Mouse (Mus musculus): ENCODE results near the gene Htr6.

Htr6 gene

DNA sequence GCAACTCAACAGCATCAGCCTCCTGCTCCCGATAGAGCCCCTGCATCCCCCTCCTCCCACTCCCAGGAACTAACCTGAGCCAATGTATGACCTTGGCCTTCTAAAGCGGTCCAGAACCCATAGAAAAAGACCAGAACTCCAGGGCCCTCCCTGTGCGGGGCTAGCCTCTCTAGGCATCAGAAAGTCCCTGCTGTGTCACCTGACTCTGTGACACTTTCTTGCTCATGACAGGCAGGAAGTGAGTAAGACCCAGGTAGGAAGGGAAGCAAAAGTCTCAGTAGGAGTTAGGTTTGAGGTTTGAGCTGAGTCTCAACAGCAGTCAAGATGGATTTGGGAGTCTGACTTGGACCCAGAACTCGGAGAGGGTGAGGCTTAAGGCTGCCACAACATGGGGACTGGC, 11.6 kb upstream of the Htr6 start:
- no peak for DNase-seq (ENCODE audit: low spot score)

- peak; percentile 86 for DNase-seq (ENCODE audit: low spot score)
These were observed 10.7 kb upstream of the Htr6 start for GRCm38 (mm10) chr4:139086037-139086436.

GRCm38 (mm10) chr4:139085337-139085736, 10.0 kb upstream of the Htr6 start:
- no peak for DNase-seq (ENCODE audit: low spot score)

DNA sequence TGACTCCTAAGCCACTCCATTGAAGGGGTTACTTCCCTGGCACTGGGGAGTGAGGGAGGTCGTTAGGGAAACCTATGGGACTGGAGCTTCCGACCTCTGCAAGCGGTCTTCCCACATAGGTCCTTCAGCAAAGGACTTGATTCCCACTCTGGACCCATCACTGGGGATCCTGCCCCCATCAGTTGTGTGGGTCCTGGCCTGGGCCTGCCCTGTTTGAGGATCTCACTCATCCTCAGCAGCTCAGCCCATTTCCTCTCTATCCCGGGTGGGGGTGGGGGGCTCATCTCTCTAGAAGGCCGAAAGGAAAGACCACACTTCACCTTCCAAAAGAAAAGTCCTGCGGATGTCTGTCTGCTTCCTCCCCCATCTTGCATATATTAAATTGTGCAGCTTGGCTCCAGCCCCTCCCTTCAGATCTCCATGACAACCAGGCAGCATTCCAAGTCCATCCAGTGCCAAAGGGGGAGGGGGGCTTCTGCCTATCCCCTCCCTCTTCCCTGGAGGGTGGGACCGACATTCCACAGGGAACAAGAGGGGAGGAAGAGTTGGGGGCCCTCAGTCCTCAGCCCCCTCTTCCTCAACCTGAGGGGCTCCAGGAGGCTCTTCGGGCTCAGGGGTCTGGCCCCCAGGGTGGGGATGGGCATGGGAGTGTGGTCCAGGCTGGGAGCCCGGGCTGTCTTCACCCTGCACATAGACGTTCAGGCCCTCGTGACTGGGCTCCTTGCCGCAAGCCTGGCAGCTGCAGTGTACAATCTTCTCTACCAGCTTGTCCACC, 7.6 kb upstream of the Htr6 start:
- no peak for DNase-seq (ENCODE audit: low spot score)

- no peak for DNase-seq (ENCODE audit: low spot score)
These were observed 6.0 kb upstream of the Htr6 start for GRCm38 (mm10) chr4:139081270-139081931.

DNA sequence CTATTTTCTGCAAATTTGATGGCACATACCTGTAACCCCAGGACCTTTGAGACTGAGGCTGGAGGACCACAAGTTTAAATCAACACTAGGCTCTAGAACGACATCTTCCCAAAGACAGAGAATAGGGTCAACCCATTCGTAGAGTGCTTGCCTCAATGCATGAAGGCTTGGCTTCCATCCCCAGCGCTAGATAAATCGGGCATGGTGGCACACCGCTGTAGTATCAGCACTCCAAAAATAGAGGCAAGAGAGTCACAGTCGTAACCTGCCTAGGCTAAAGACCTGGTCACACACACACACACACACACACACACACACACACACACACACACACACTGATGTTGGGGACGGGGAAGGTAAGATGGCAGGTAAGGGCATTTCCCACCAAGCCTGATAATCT, 4.9 kb upstream of the Htr6 start:
- no peak for DNase-seq (ENCODE audit: low spot score)

- no peak for DNase-seq (ENCODE audit: low spot score)
These were observed 4.1 kb upstream of the Htr6 start for GRCm38 (mm10) chr4:139079439-139079838.

DNA sequence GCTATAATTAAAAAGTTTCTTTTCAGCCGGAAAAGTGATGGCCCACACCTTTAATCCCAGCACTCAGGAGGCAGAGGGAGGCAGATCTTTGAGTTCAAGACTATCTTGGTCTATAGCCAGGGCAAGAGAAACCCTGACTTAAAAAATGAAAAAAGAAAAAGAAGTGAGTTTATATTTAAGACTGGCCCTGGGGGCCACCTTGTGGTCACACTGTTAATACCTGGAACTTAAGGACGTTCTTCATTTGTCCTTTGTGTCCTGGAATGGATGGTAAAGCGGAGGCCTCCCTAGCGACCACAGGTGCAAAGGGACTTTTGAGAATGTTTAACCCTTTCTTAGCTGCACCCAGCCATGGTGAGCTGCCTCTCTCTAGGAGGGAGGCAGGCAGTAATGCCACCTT, 3.4 kb upstream of the Htr6 start:
- no peak for DNase-seq (ENCODE audit: low spot score)

- DNase-seq (ENCODE audit: low spot score): no peak
These were observed 2.9 kb upstream of the Htr6 start for GRCm38 (mm10) chr4:139078313-139078712.

- no peak for DNase-seq (ENCODE audit: low spot score)
These were observed 545 bp upstream of the Htr6 start for GRCm38 (mm10) chr4:139075915-139076314.

DNA sequence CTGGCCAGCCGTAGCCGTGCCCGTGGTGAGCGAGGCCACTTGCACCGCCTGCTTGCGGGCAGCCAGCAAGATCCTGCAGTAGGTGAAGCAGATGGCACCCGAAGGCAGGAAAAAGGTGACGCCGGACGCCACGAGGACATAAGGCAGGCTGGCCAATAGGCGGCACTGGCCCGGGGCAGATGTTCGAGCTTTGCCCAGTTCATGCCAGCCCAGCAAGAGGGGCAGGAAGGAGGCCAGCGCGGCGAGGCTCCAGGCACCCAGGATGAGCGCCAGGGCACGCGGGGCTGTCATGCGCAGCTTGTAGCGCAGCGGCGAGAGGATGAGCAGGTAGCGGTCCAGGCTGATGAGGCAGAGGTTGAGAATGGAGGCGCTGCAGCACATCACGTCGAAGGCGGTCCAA, 1.3 kb downstream of the Htr6 start:
- DNase-seq (ENCODE audit: low spot score): no peak

GRCm38 (mm10) chr4:139068287-139068686, 7.1 kb downstream of the Htr6 start:
- no peak for DNase-seq (ENCODE audit: low spot score)

DNA sequence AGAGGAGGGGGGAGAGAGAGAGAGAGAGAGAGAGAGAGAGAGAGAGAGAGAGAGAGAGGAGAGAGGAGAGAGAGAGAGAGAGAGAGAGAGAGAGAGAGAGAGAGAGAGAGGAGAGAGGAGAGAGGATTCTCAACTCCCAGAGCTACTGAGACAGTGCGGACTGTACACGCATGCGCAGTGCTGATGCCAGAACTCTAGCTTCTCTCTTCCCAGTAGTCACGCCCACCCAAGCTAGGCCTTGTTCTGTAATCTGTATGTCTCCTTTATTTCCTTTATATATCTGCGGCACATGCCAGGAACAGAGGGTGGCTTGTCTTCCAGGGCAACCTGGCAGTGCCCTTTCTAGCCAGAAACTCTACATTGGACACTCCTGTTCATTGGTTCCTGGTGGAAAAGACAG, 10.5 kb downstream of the Htr6 start:
- DNase-seq (ENCODE audit: low spot score): no peak

DNA sequence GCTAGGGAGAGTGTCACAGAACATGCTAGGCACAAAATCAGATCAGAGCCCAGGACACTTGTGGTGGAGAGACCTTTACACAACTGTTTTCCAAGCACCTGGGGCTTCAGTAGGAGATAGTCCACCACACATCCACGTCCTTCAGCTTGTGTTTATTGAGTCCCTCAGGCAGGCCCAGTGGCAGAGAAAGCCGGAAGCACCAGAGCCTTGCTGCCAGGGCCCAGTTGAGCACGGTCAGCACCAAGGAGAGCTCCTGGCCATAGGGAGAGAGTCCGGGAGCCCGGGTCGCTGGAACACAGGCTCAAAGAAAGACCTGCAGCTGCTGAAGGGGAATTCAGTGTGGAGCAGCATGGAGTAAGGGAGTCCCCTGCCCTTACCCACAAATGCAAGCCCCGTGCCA, 15.8 kb downstream of the Htr6 start:
- DNase-seq (ENCODE audit: low spot score): peak; percentile 51

- DNase-seq (ENCODE audit: low spot score): no peak
These were observed 17.3 kb downstream of the Htr6 start for GRCm38 (mm10) chr4:139058029-139058428.

GRCm38 (mm10) chr4:139057291-139057690, 18.1 kb downstream of the Htr6 start:
- DNase-seq (ENCODE audit: low spot score): no peak

GRCm38 (mm10) chr4:139055744-139056143, 19.6 kb downstream of the Htr6 start:
- DNase-seq (ENCODE audit: low spot score): no peak

DNA sequence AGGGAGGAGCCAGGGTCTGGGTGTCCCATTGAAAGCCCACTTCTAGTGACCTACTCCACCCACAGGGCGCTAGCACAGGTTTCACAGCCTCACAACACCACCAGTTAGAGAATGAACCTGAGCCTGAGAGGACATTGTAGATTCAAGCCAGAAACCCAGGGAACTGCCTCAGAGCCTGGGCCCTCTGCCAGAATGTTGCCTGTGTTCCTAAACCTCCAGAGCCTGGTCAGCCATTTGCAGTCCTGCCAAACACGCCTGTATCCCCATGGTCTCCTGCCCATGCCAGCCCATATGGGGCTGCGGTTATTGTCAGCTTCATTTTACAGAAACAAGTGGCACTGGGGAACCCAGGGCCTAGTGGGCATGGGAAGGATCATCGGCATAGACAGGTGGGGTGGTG, 20.0 kb downstream of the Htr6 start:
- DNase-seq (ENCODE audit: low spot score): no peak

- no peak for DNase-seq (ENCODE audit: low spot score)
These were observed 21.0 kb downstream of the Htr6 start for GRCm38 (mm10) chr4:139054300-139054923.

GRCm38 (mm10) chr4:139053391-139053790, 22.0 kb downstream of the Htr6 start:
- no peak for DNase-seq (ENCODE audit: low spot score)

DNA sequence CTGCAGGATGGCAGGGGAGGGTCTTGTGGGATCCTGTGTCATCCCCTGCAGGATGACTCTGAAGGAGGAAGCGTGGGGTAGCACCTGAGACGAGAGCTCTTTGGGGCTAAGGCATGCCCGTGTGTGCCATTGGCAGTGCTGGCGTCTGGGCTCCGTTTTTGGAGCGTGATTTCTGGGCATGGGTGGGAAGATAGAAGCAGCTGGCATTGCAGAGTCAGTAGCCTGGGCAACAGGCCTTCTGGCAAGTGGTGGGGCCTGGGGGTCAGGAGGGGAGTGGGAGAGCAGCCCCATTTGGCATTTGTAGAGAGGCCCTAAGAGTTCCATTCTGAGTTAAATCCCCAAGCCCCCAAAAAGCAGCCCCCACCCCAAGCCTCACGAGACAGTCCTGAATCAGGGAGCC, 22.6 kb downstream of the Htr6 start:
- DNase-seq (ENCODE audit: low spot score): no peak

DNA sequence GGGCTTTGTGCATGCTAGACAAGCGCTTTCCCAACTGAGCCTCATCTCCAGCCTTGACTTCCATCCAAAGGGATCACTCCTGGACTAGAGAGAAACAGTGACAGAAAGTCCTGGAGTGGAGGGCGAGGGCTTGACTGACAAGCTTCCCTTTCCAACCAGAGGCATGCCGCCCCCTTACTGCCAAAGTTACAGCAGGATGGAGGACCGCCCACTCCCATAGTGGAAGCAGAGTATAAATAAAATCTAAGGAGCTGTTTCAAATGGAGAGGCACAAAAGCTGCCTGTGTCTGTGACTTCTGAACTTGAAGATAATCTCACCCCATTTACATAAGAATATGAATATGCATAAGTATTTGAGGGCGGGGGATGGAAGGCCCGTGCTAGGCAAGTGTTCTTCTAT, 26.9 kb downstream of the Htr6 start:
- no peak for DNase-seq (ENCODE audit: low spot score)

DNA sequence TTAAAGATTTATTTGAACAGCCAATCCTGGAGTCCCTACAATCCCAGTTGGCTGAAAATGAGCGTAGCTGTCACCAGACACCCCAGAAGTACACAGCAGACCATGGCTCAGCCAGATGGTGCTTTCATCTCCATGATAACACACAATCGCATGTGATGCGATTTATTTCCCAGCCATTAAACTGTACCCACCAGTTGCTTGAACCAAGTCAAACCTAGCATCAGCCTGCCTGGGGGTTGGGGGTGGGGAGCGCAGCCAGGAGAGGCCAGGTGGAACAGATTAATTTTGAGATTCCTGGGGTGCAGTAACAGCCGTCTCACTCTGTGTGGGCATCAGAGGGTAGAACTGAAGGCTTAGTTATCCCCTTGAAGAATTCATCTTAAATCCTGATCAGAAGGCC, 29.0 kb downstream of the Htr6 start:
- no peak for DNase-seq (ENCODE audit: low spot score)
